Mouse (Mus musculus) E14TG2a.4 (cell line): ENCODE results near the gene Dek.

Experiments
- H3K27me3 ChIP-seq: 2 replicates; pipeline ENCODE4 v1.6.1; 2014; ENCODE audit warnings: low read length, control low read depth; ENCODE audit not compliant: insufficient read depth
- H3K36me3 ChIP-seq: 2 replicates; pipeline ENCODE4 v1.6.1; 2014; ENCODE audit warnings: low read length, control low read depth; ENCODE audit not compliant: insufficient read depth
- H3K4me1 ChIP-seq: replicated peaks from 2 replicates; pipeline ENCODE4 v1.6.1; 2014; ENCODE audit warnings: low read depth, low read length, control low read depth
- H3K4me3 ChIP-seq: replicated peaks from 2 replicates; pipeline ENCODE4 v1.5.1; 2014; ENCODE audit warnings: mild to moderate bottlenecking, low read length
- H3K9me3 ChIP-seq: 2 replicates; pipeline ENCODE4 v1.6.1; 2014; ENCODE audit warnings: low read length, control low read depth
- CTCF ChIP-seq: conservative IDR thresholded peaks from 2 replicates; pipeline ENCODE4 v1.5.1; 2014; ENCODE audit warnings: low read length
- NANOG ChIP-seq: IDR thresholded peaks from 2 replicates; pipeline ENCODE4 v1.6.1; 2014; ENCODE audit warnings: borderline replicate concordance, low read length, mixed read lengths
- POU5F1 ChIP-seq: IDR thresholded peaks from 2 replicates; pipeline ENCODE4 v1.6.1; 2014; ENCODE audit warnings: low read length, borderline replicate concordance

The Dek gene

GRCm38 (mm10) chr13:47145939-47146338, 39.9 kb upstream of the Dek start:
- Histone ChIP-seq H3K4me1 (peaks cover 24% of the 10 kb centered on the region), H3K4me3 (no peak overlapping the region), H3K9me3 (no peaks in the 10 kb centered on the region), H3K36me3 (no peaks in the 10 kb centered on the region), H3K27me3 (no peaks in the 10 kb centered on the region)
- TF ChIP-seq POU5F1: no peak
- TF ChIP-seq CTCF: no peak
- no peak for TF ChIP-seq NANOG

- TF ChIP-seq POU5F1: no peak
- no peak for TF ChIP-seq CTCF
- no peak for TF ChIP-seq NANOG
- H3K9me3 ChIP-seq: no peaks in the 10 kb centered on the region
- H3K27me3 ChIP-seq: no peaks in the 10 kb centered on the region
- H3K4me3 ChIP-seq: no peak overlapping the region
- H3K4me1 ChIP-seq: peaks cover 15% of the 10 kb centered on the region
- no peaks in the 10 kb centered on the region for H3K36me3 ChIP-seq
Observed at GRCm38 (mm10) chr13:47142764-47143163, 36.8 kb upstream of the Dek start.

DNA sequence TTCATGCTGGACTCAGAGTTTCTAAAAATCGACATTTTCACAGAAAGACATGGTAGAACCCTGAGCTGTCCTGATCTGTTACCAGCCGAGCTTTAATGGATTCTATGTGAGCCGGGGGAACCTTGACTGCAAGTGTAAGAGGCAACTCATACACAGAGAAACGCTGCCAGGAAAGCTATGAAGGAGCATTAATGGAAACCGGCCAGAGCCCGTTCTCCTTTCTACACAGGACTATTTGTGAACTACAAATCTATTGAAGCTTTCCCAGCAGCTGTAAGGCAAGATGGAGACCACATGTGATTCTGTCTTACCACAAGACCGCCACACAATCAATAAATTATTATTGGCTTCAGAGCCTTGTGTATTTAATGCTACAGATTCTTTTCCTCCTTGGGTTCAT, 29.7 kb upstream of the Dek start:
- Histone ChIP-seq H3K4me3 (no peak overlapping the region), H3K4me1 (no peaks in the 10 kb centered on the region), H3K36me3 (no peaks in the 10 kb centered on the region), H3K27me3 (peaks cover 6% of the 10 kb centered on the region; the same call in 1 of the 2 replicates), H3K9me3 (no peaks in the 10 kb centered on the region)
- TF ChIP-seq NANOG (no peak), POU5F1 (no peak), CTCF (no peak)

DNA sequence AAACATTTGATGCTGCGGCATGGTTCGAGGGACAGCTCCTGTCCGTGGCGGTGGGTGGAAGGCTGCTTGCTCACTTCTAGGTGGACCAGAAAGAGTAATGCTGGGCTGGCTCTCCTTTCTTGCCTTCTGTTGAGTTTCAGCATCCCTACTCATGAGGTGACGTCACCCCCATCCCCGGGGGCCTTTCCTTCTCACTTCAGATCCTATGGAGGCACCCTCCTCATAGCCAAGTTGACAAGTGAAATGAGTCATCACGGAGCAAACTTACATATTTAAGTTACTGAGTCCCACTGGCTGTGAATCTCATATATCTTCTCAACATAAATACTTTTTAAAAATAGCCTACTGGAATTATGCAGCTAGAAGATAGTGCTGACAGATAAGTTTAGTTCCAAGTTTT, 28.8 kb upstream of the Dek start:
- Histone ChIP-seq H3K4me1 (no peaks in the 10 kb centered on the region), H3K4me3 (no peak overlapping the region), H3K36me3 (no peaks in the 10 kb centered on the region), H3K9me3 (no peaks in the 10 kb centered on the region), H3K27me3 (peaks cover 6% of the 10 kb centered on the region; the same call in 1 of the 2 replicates)
- TF ChIP-seq CTCF (no peak), POU5F1 (no peak), NANOG (no peak)

- TF ChIP-seq NANOG (no peak), CTCF (no peak), POU5F1 (no peak)
Observed at GRCm38 (mm10) chr13:47133058-47133457, 27.1 kb upstream of the Dek start.

DNA sequence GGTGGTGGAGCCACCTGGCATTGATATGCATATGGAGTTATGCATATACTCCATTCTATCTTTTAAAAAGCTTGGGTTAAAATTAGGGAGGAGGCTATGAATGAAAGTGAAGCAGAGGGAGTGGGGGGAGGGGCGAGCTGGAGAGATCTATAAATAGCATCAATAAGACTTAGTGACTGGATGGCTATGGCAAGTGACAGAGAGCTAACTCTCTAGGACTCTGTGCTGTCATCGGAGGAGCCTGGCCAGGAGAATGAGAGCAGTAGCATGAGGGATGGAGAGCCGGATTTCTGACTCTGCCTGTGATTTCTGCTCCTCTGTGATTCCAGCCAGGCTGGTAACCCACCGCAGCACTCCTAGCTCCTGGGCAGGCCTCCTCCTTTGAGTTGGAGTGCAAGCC, 23.1 kb upstream of the Dek start:
- peaks cover 9% of the 10 kb centered on the region; the same call in 1 of the 2 replicates for H3K27me3 ChIP-seq
- no peaks in the 10 kb centered on the region for H3K9me3 ChIP-seq
- H3K36me3 ChIP-seq: no peaks in the 10 kb centered on the region
- peaks cover 38% of the 10 kb centered on the region for H3K4me1 ChIP-seq
- TF ChIP-seq POU5F1: no peak
- TF ChIP-seq CTCF: no peak
- TF ChIP-seq NANOG: no peak
- H3K4me3 ChIP-seq: no peak overlapping the region

More at GRCm38 (mm10) chr13:47133058-47133457, 27.1 kb upstream of the Dek start:
- no peaks in the 10 kb centered on the region for H3K9me3 ChIP-seq
- peaks cover 10% of the 10 kb centered on the region for H3K4me1 ChIP-seq
- no peak overlapping the region for H3K4me3 ChIP-seq
- H3K27me3 ChIP-seq: peaks cover 6% of the 10 kb centered on the region; the same call in 1 of the 2 replicates
- no peaks in the 10 kb centered on the region for H3K36me3 ChIP-seq

DNA sequence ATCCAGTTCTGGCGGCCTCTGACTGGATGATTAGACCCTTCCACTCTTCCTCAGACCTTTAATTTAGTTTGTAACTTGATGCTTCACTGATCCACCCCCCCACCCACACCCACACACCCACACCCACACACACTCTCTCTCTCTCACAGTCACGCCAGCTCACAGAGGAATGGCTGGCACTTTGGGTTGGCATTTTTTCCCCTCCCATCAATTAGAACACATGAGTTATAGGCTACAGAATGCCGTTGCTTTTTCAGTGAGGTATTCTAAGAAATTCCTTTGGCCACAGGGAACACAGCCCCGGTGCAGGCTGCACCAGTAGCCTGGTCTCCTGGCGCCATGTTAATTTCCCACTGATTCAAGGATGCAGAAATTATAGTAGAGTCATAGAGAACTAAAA, 19.6 kb upstream of the Dek start:
- H3K27me3 ChIP-seq: peaks cover 29% of the 10 kb centered on the region
- TF ChIP-seq NANOG (no peak), CTCF (no peak), POU5F1 (no peak)
- H3K36me3 ChIP-seq: no peaks in the 10 kb centered on the region
- H3K4me3 ChIP-seq: no peak overlapping the region
- no peaks in the 10 kb centered on the region for H3K9me3 ChIP-seq
- H3K4me1 ChIP-seq: peaks cover 55% of the 10 kb centered on the region

DNA sequence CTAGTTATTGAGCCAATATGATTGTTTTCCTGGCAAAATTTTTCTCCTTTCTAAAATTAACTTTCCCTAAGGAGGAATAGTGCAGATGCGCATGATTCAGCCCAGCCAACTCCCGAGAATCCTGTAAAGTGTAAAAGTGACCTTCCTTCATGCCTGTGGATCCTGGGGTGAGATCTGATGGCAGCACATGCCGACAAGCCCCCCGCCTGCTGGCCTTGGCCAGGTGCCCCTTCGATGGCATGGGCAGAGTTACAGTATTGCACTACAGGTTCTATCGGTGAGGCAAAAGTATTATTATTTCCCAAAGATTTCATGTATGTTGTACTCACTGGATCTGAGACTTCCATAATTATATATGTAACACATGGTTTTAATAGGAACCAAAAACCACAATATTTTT, 19.0 kb upstream of the Dek start:
- Histone ChIP-seq H3K4me1 (peaks cover 55% of the 10 kb centered on the region), H3K36me3 (no peaks in the 10 kb centered on the region), H3K27me3 (peaks cover 33% of the 10 kb centered on the region), H3K4me3 (no peak overlapping the region), H3K9me3 (no peaks in the 10 kb centered on the region)
- TF ChIP-seq POU5F1 (no peak), CTCF (no peak), NANOG (no peak)

DNA sequence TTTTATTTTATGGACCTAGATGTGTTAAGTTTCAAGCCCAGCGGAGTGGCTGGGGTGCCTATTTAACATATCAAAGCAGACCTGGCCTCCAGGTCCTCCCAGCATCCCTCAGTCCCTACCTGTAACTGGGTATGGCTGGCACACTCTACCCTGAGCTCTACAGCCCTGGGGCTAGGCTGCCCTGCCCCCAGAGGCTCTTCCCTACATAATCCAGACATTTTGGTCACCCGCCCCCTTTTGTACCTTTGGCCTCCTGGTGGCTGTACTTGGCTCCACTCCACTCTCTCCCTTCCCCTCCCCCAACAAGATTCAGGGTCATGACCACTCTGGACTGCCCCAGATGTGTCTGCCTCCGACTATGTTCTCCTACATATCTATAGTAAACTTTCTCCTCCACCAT, 18.4 kb upstream of the Dek start:
- Histone ChIP-seq H3K4me3 (no peak overlapping the region), H3K9me3 (no peaks in the 10 kb centered on the region), H3K4me1 (peaks cover 54% of the 10 kb centered on the region), H3K36me3 (no peaks in the 10 kb centered on the region), H3K27me3 (peaks cover 38% of the 10 kb centered on the region)
- TF ChIP-seq CTCF (no peak), NANOG (no peak), POU5F1 (no peak)
